Mouse (Mus musculus) lung, adult 2 months (tissue): ENCODE results near the gene Igsf21.

Experiments used
- CTCF ChIP-seq: fragments of 200-500 bp; IDR thresholded peaks from 2 replicates; pipeline ENCODE4 v1.5.1; 2011; ENCODE audit warnings: mild to moderate bottlenecking, low read length, control low read depth; ENCODE audit not compliant: insufficient read depth
- POLR2A ChIP-seq: fragments of 200-500 bp; IDR thresholded peaks from 2 replicates; pipeline ENCODE4 v1.6.1; 2011; ENCODE audit warnings: low read depth, mild to moderate bottlenecking, control low read depth, low read length, borderline replicate concordance; ENCODE audit errors: extremely low read depth

DNA sequence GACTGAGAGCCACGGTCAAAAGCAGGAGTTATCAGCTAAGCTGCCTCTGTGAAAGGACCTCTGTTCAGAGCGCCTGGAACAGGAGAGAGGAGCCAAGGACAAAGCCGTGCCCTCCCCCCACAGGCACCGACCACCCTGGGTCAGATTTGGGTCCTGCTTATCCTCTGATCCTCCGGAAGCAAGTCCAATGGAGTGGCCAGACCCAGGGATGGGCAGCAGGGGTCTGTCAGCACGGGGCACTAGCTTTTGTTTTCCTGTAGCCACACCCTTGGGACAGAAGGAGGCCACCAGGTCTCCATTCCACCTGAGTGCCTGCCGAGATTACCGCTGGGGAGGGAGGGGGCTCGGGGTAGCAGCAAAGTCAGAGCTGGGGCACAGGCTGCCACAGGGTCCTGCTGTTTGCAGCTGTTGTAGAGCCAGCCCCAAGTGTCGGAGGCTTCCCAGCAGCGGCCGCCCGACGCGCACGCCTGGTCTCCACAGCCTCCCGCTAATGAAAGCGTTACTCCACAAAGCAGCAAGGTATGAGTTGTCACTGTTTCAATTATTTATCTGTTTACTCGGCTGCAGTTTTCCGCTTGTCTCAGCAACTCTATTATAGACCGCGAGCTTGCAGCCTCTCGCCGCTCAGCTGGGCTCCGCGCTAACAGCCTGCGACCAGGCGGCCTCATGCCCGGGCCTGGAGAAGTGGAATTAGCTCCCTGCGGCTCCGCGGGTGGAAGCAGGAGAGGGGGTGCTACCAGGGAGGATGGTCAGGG lies 137.5 kb downstream of the Igsf21 start:
- TF ChIP-seq CTCF (no peak), POLR2A (no peak)
